Mouse (Mus musculus): ENCODE data around the gene Il22ra2. TPM values are rescaled to one million over a fixed set of nuclear protein-coding genes. Genes with fewer than 3 reads are reported as not detected.

Gene Il22ra2
- polyA plus RNA-seq, 1 experiment: not detected

- H3K27me3 ChIP-seq (ENCODE audit: control insufficient read depth, insufficient read depth, insufficient read length): no peaks in the 10 kb centered on the region
- no peaks in the 10 kb centered on the region for H3K79me3 ChIP-seq (ENCODE audit: low read depth)
- no peak overlapping the region for H3K4me3 ChIP-seq (ENCODE audit: insufficient read depth, poor library complexity, severe bottlenecking)
- H3K79me2 ChIP-seq (ENCODE audit: control insufficient read depth, insufficient read depth): no peaks in the 10 kb centered on the region
- no peak overlapping the region for H3ac ChIP-seq (ENCODE audit: control insufficient read depth, insufficient read length, low read depth)
- TF ChIP-seq USF1 (IDR thresholded peaks at IDR 0.05; ENCODE audit: low read depth) (no peak), CEBPB (IDR thresholded peaks at IDR 0.05; ENCODE audit: low read depth) (no peak), MYOD1 (IDR thresholded peaks at IDR 0.05; ENCODE audit: control insufficient read depth, insufficient read length, low read depth) (no peak), FOSL1 (IDR thresholded peaks at IDR 0.05; ENCODE audit: insufficient read depth, low read length, poor library complexity, severe bottlenecking) (no peak), MYOG (IDR thresholded peaks at IDR 0.05; ENCODE audit: control insufficient read depth, extremely low read depth, insufficient read length) (no peak), MAX (IDR thresholded peaks at IDR 0.05) (no peak), CTCF (IDR thresholded peaks at IDR 0.05; ENCODE audit: control insufficient read depth, insufficient read depth, insufficient read length) (no peak)
- no peaks in the 10 kb centered on the region for H3K36me3 ChIP-seq (ENCODE audit: control insufficient read depth, insufficient read depth)
Measured at GRCm38 (mm10) chr10:19581844-19582582, 39.8 kb upstream of the Il22ra2 start.

GRCm38 (mm10) chr10:19582806-19583430 lies 38.9 kb upstream of the Il22ra2 start:
- H3K79me2 ChIP-seq (ENCODE audit: control insufficient read depth, insufficient read depth): no peaks in the 10 kb centered on the region
- no peak overlapping the region for H3K4me3 ChIP-seq (ENCODE audit: insufficient read depth, poor library complexity, severe bottlenecking)
- no peaks in the 10 kb centered on the region for H3K27me3 ChIP-seq (ENCODE audit: control insufficient read depth, insufficient read depth, insufficient read length)
- H3K36me3 ChIP-seq (ENCODE audit: control insufficient read depth, insufficient read depth): no peaks in the 10 kb centered on the region
- no peak overlapping the region for H3ac ChIP-seq (ENCODE audit: control insufficient read depth, insufficient read length, low read depth)
- H3K79me3 ChIP-seq (ENCODE audit: low read depth): no peaks in the 10 kb centered on the region
- TF ChIP-seq MYOD1 (IDR thresholded peaks at IDR 0.05; ENCODE audit: control insufficient read depth, insufficient read length, low read depth): no peak
- no peak for TF ChIP-seq USF1 (IDR thresholded peaks at IDR 0.05; ENCODE audit: low read depth)
- no peak for TF ChIP-seq MYOG (IDR thresholded peaks at IDR 0.05; ENCODE audit: control insufficient read depth, extremely low read depth, insufficient read length)
- TF ChIP-seq CTCF (IDR thresholded peaks at IDR 0.05; ENCODE audit: control insufficient read depth, insufficient read depth, insufficient read length): no peak
- TF ChIP-seq MAX (IDR thresholded peaks at IDR 0.05): no peak
- no peak for TF ChIP-seq CEBPB (IDR thresholded peaks at IDR 0.05; ENCODE audit: low read depth)
- no peak for TF ChIP-seq FOSL1 (IDR thresholded peaks at IDR 0.05; ENCODE audit: insufficient read depth, low read length, poor library complexity, severe bottlenecking)

- no peak overlapping the region for H3ac ChIP-seq (ENCODE audit: control insufficient read depth, insufficient read length, low read depth)
- H3K36me3 ChIP-seq (ENCODE audit: control insufficient read depth, insufficient read depth): no peaks in the 10 kb centered on the region
- no peak overlapping the region for H3K4me3 ChIP-seq (ENCODE audit: insufficient read depth, poor library complexity, severe bottlenecking)
- no peaks in the 10 kb centered on the region for H3K79me3 ChIP-seq (ENCODE audit: low read depth)
- H3K27me3 ChIP-seq (ENCODE audit: control insufficient read depth, insufficient read depth, insufficient read length): no peaks in the 10 kb centered on the region
- TF ChIP-seq MYOD1 (IDR thresholded peaks at IDR 0.05; ENCODE audit: control insufficient read depth, insufficient read length, low read depth) (no peak), CEBPB (IDR thresholded peaks at IDR 0.05; ENCODE audit: low read depth) (no peak), FOSL1 (IDR thresholded peaks at IDR 0.05; ENCODE audit: insufficient read depth, low read length, poor library complexity, severe bottlenecking) (no peak)
- no peaks in the 10 kb centered on the region for H3K79me2 ChIP-seq (ENCODE audit: control insufficient read depth, insufficient read depth)
Measured at GRCm38 (mm10) chr10:19584064-19584463, 37.7 kb upstream of the Il22ra2 start.

DNA sequence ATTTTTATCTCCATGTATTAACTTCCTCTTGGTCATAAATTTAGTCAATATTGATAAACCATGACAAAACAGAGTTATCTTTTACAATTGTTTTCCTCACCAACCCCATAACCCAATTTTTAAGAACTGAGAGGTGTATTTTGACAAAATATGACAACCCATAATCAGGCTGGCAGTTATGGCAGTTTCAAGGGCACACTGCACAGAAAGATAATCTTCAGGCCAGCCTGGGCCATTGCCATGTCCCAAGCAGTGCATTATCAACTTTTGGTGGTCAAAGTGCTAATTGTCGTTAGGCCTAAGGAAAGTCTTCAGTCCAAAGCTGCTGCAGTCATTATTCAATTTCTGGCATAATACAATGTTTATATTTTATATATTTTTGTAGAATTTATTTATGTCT lies 37.0 kb upstream of the Il22ra2 start:
- Histone ChIP-seq H3ac (ENCODE audit: control insufficient read depth, insufficient read length, low read depth) (no peak overlapping the region), H3K79me3 (ENCODE audit: low read depth) (no peaks in the 10 kb centered on the region), H3K79me2 (ENCODE audit: control insufficient read depth, insufficient read depth) (no peaks in the 10 kb centered on the region), H3K4me3 (ENCODE audit: insufficient read depth, poor library complexity, severe bottlenecking) (no peak overlapping the region), H3K36me3 (ENCODE audit: control insufficient read depth, insufficient read depth) (no peaks in the 10 kb centered on the region), H3K27me3 (ENCODE audit: control insufficient read depth, insufficient read depth, insufficient read length) (no peaks in the 10 kb centered on the region)
- no peak for TF ChIP-seq CTCF (IDR thresholded peaks at IDR 0.05; ENCODE audit: control insufficient read depth, insufficient read depth, insufficient read length)
- TF ChIP-seq FOSL1 (IDR thresholded peaks at IDR 0.05; ENCODE audit: insufficient read depth, low read length, poor library complexity, severe bottlenecking): no peak
- no peak for TF ChIP-seq MAX (IDR thresholded peaks at IDR 0.05)
- no peak for TF ChIP-seq MYOG (IDR thresholded peaks at IDR 0.05; ENCODE audit: control insufficient read depth, extremely low read depth, insufficient read length)
- TF ChIP-seq MYOD1 (IDR thresholded peaks at IDR 0.05; ENCODE audit: control insufficient read depth, insufficient read length, low read depth): no peak
- no peak for TF ChIP-seq USF1 (IDR thresholded peaks at IDR 0.05; ENCODE audit: low read depth)
- no peak for TF ChIP-seq CEBPB (IDR thresholded peaks at IDR 0.05; ENCODE audit: low read depth)

- H3K79me2 ChIP-seq (ENCODE audit: control insufficient read depth, insufficient read depth): no peaks in the 10 kb centered on the region
- no peaks in the 10 kb centered on the region for H3K79me3 ChIP-seq (ENCODE audit: low read depth)
- H3ac ChIP-seq (ENCODE audit: control insufficient read depth, insufficient read length, low read depth): no peak overlapping the region
- H3K4me3 ChIP-seq (ENCODE audit: insufficient read depth, poor library complexity, severe bottlenecking): no peak overlapping the region
- H3K36me3 ChIP-seq (ENCODE audit: control insufficient read depth, insufficient read depth): no peaks in the 10 kb centered on the region
- no peaks in the 10 kb centered on the region for H3K27me3 ChIP-seq (ENCODE audit: control insufficient read depth, insufficient read depth, insufficient read length)
- TF ChIP-seq MYOG (IDR thresholded peaks at IDR 0.05; ENCODE audit: control insufficient read depth, extremely low read depth, insufficient read length) (no peak), MAX (IDR thresholded peaks at IDR 0.05) (no peak), CTCF (IDR thresholded peaks at IDR 0.05; ENCODE audit: control insufficient read depth, insufficient read depth, insufficient read length) (no peak), USF1 (IDR thresholded peaks at IDR 0.05; ENCODE audit: low read depth) (no peak), MYOD1 (IDR thresholded peaks at IDR 0.05; ENCODE audit: control insufficient read depth, insufficient read length, low read depth) (no peak), FOSL1 (IDR thresholded peaks at IDR 0.05; ENCODE audit: insufficient read depth, low read length, poor library complexity, severe bottlenecking) (no peak), CEBPB (IDR thresholded peaks at IDR 0.05; ENCODE audit: low read depth) (no peak)
Measured at GRCm38 (mm10) chr10:19585860-19586259, 35.9 kb upstream of the Il22ra2 start.

Measured in C2C12 (cell line).